Mouse (Mus musculus): ENCODE results near the gene Olfr1373. TPM values are rescaled to one million over a fixed set of nuclear protein-coding genes. Genes with fewer than 3 reads are reported as not detected.

The Olfr1373 gene
- total and polyA plus RNA-seq, 3 experiments = not detected

- no peak overlapping the region for H3K4me3 ChIP-seq (ENCODE audit: low read depth, low read length)
- peaks cover under 1% of the 10 kb centered on the region; the same call in 1 of the 2 replicates for H3K27me3 ChIP-seq (ENCODE audit: insufficient read depth, low read length)
- peaks cover 3% of the 10 kb centered on the region; the same call in 1 of the 2 replicates for H3K4me1 ChIP-seq (ENCODE audit: insufficient read depth, low read depth, low read length)
- ATAC-seq (ENCODE audit: extremely low read depth, insufficient number of reproducible peaks, low FRiP score, poor library complexity, severe bottlenecking) (no peak), DNase-seq (ENCODE audit: low spot score) (no peak)
- TF ChIP-seq CTCF (IDR thresholded peaks at IDR 0.05; ENCODE audit: low read depth, low read length) = no peak
- TF ChIP-seq GATA1 (IDR thresholded peaks at IDR 0.05; ENCODE audit: borderline replicate concordance, low read length) = no peak
- no peak for TF ChIP-seq POLR2AphosphoS5 (IDR thresholded peaks at IDR 0.05; ENCODE audit: insufficient replicate concordance, low read depth, low read length)
- no peak for TF ChIP-seq TAL1 (conservative IDR thresholded peaks at IDR 0.05; ENCODE audit: low read depth, low read length)
- TF ChIP-seq GATA2 (IDR thresholded peaks at IDR 0.05; ENCODE audit: borderline replicate concordance, low read depth, low read length) = no peak
- H3K36me3 ChIP-seq (replicated peaks) = peaks cover 45% of the 10 kb centered on the region
- peaks cover under 1% of the 10 kb centered on the region for H3K9me3 ChIP-seq (replicated peaks)
These were observed 14.8 kb downstream of the Olfr1373 start for GRCm38 (mm10) chr11:52130451-52131068.

- H3K4me3 ChIP-seq (ENCODE audit: low read depth, low read length) = no peak overlapping the region
- no peaks in the 10 kb centered on the region for H3K27me3 ChIP-seq (ENCODE audit: insufficient read depth, low read length)
- H3K9me3 ChIP-seq (replicated peaks) = no peaks in the 10 kb centered on the region
- ATAC-seq (ENCODE audit: extremely low read depth, insufficient number of reproducible peaks, low FRiP score, poor library complexity, severe bottlenecking) (no peak; the same call in 1 of the 2 replicates), DNase-seq (ENCODE audit: low spot score) (no peak)
- H3K4me1 ChIP-seq (ENCODE audit: insufficient read depth, low read depth, low read length) = peaks cover 3% of the 10 kb centered on the region; the same call in 1 of the 2 replicates
- TF ChIP-seq TAL1 (conservative IDR thresholded peaks at IDR 0.05; ENCODE audit: low read depth, low read length) = no peak
- peaks cover 52% of the 10 kb centered on the region for H3K36me3 ChIP-seq (replicated peaks)
These were observed 15.5 kb downstream of the Olfr1373 start for GRCm38 (mm10) chr11:52129621-52130450.

GRCm38 (mm10) chr11:52129171-52129570 is 16.2 kb downstream of the Olfr1373 start:
- ATAC-seq (ENCODE audit: extremely low read depth, insufficient number of reproducible peaks, low FRiP score, poor library complexity, severe bottlenecking) (no peak), DNase-seq (ENCODE audit: low spot score) (no peak)
- TF ChIP-seq CTCF (IDR thresholded peaks at IDR 0.05; ENCODE audit: low read depth, low read length) = no peak
- no peak for TF ChIP-seq TAL1 (conservative IDR thresholded peaks at IDR 0.05; ENCODE audit: low read depth, low read length)
- no peak for TF ChIP-seq GATA2 (IDR thresholded peaks at IDR 0.05; ENCODE audit: borderline replicate concordance, low read depth, low read length)
- TF ChIP-seq POLR2AphosphoS5 (IDR thresholded peaks at IDR 0.05; ENCODE audit: insufficient replicate concordance, low read depth, low read length) = no peak
- TF ChIP-seq GATA1 (IDR thresholded peaks at IDR 0.05; ENCODE audit: borderline replicate concordance, low read length) = no peak
- no peaks in the 10 kb centered on the region for H3K9me3 ChIP-seq (replicated peaks)
- H3K36me3 ChIP-seq (replicated peaks) = peaks cover 59% of the 10 kb centered on the region
- H3K4me1 ChIP-seq (ENCODE audit: insufficient read depth, low read depth, low read length) = peaks cover 3% of the 10 kb centered on the region; the same call in 1 of the 2 replicates
- no peak overlapping the region for H3K4me3 ChIP-seq (ENCODE audit: low read depth, low read length)
- H3K27me3 ChIP-seq (ENCODE audit: insufficient read depth, low read length) = no peaks in the 10 kb centered on the region

DNA sequence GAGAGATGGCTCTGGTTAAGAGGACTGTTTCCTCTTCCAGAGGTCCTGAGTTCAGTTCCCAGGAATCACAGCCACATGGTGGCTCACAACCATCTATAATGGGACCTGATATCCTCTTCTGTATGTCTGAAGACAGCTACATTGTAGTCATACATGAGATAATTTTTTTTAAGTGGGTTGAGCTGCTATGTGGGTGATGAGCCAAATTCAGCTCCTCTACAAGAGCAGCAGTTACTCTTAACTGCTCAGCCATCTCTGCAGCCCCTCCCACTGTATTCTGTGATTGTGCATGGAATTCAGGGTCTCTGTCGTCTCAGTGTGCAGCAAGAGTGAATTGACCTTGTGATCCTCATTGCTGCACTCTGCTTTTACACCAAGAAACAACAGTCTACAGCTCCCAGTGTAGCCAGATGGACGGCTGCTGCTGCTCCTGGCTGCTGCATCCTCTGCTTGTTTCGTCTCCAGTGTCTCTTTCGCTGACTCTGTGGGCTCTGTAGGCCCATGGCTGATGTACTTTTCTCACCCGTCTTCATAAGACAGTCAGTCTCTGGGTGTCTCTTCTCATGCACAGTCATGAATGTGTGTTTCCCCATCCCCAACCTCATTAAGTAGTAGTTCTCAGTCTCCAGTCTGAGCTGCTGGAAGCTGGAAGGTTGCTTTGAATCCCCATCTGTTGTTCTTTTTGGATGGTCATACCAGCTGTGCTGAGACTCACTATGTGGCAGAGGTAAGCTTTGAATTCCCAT is 16.8 kb downstream of the Olfr1373 start:
- H3K9me3 ChIP-seq (replicated peaks) = no peaks in the 10 kb centered on the region

DNA sequence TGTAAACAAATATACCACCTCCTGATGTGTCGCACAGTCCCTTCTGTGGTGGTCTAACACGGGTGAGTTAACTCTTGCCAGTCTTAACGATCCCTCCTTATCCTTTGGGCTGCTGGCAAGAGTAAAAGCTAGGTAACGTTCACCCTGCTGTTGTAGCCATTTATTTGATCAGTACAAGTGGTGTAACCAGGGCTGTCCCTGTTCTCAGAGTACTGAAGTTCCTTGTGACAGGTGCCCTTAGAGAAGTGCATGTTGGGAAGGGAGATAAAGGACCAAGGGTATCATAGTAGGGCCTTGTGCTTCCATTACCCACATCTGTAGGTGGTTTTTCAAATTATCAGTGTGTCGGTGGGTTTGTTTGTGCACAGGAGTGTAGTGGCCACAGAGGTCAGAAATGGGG is 17.6 kb downstream of the Olfr1373 start:
- H3K36me3 ChIP-seq (replicated peaks) = peaks cover 73% of the 10 kb centered on the region
- H3K4me3 ChIP-seq (ENCODE audit: low read depth, low read length) = no peak overlapping the region
- ATAC-seq (ENCODE audit: extremely low read depth, insufficient number of reproducible peaks, low FRiP score, poor library complexity, severe bottlenecking) (no peak), DNase-seq (ENCODE audit: low spot score) (no peak)
- no peak for TF ChIP-seq GATA2 (IDR thresholded peaks at IDR 0.05; ENCODE audit: borderline replicate concordance, low read depth, low read length)
- no peak for TF ChIP-seq TAL1 (conservative IDR thresholded peaks at IDR 0.05; ENCODE audit: low read depth, low read length)
- no peak for TF ChIP-seq CTCF (IDR thresholded peaks at IDR 0.05; ENCODE audit: low read depth, low read length)
- TF ChIP-seq GATA1 (IDR thresholded peaks at IDR 0.05; ENCODE audit: borderline replicate concordance, low read length) = no peak
- TF ChIP-seq POLR2AphosphoS5 (IDR thresholded peaks at IDR 0.05; ENCODE audit: insufficient replicate concordance, low read depth, low read length) = no peak
- peaks cover 3% of the 10 kb centered on the region; the same call in 1 of the 2 replicates for H3K4me1 ChIP-seq (ENCODE audit: insufficient read depth, low read depth, low read length)
- no peaks in the 10 kb centered on the region for H3K9me3 ChIP-seq (replicated peaks)
- no peaks in the 10 kb centered on the region for H3K27me3 ChIP-seq (ENCODE audit: insufficient read depth, low read length)

More for the DNA sequence above, 16.8 kb downstream of the Olfr1373 start:
- TF ChIP-seq GATA2 (IDR thresholded peaks at IDR 0.05; ENCODE audit: borderline replicate concordance, low read depth, low read length) = no peak
- TF ChIP-seq CTCF (IDR thresholded peaks at IDR 0.05; ENCODE audit: low read depth, low read length) = no peak
- TF ChIP-seq TAL1 (conservative IDR thresholded peaks at IDR 0.05; ENCODE audit: low read depth, low read length) = no peak
- TF ChIP-seq GATA1 (IDR thresholded peaks at IDR 0.05; ENCODE audit: borderline replicate concordance, low read length) = no peak
- TF ChIP-seq POLR2AphosphoS5 (IDR thresholded peaks at IDR 0.05; ENCODE audit: insufficient replicate concordance, low read depth, low read length) = no peak
- no peaks in the 10 kb centered on the region for H3K27me3 ChIP-seq (ENCODE audit: insufficient read depth, low read length)
- ATAC-seq (ENCODE audit: extremely low read depth, insufficient number of reproducible peaks, low FRiP score, poor library complexity, severe bottlenecking) (no peak), DNase-seq (ENCODE audit: low spot score) (no peak)
- H3K4me3 ChIP-seq (ENCODE audit: low read depth, low read length) = no peak overlapping the region
- peaks cover 66% of the 10 kb centered on the region for H3K36me3 ChIP-seq (replicated peaks)
- H3K4me1 ChIP-seq (ENCODE audit: insufficient read depth, low read depth, low read length) = peaks cover 3% of the 10 kb centered on the region; the same call in 1 of the 2 replicates

GRCm38 (mm10) chr11:52127169-52127568 is 18.2 kb downstream of the Olfr1373 start:
- no peak for DNase-seq (ENCODE audit: low spot score)
- peaks cover 79% of the 10 kb centered on the region for H3K36me3 ChIP-seq (replicated peaks)

More at GRCm38 (mm10) chr11:52127169-52127568, 18.2 kb downstream of the Olfr1373 start:
- H3K27me3 ChIP-seq (ENCODE audit: insufficient read depth, low read length) = no peaks in the 10 kb centered on the region
- peaks cover 3% of the 10 kb centered on the region; the same call in 1 of the 2 replicates for H3K4me1 ChIP-seq (ENCODE audit: insufficient read depth, low read depth, low read length)
- no peak for ATAC-seq (ENCODE audit: extremely low read depth, insufficient number of reproducible peaks, low FRiP score, poor library complexity, severe bottlenecking)
- no peak overlapping the region for H3K4me3 ChIP-seq (ENCODE audit: low read depth, low read length)
- TF ChIP-seq CTCF (IDR thresholded peaks at IDR 0.05; ENCODE audit: low read depth, low read length) (no peak), GATA2 (IDR thresholded peaks at IDR 0.05; ENCODE audit: borderline replicate concordance, low read depth, low read length) (no peak)
- H3K9me3 ChIP-seq (replicated peaks) = no peaks in the 10 kb centered on the region
